Mouse (Mus musculus) layer of hippocampus, postnatal 14 days (tissue): ENCODE measurements around the gene Lzts2. TPM values are rescaled to one million over a fixed set of nuclear protein-coding genes. Genes with fewer than 3 reads are reported as not detected.

ENCODE experiments used
- DNase-seq, 2 experiments: peaks; one replicate each; pipeline ENCODE4 v3.0.0; 2021 to 2022; ENCODE audit warnings: low spot score in 2 of 2, mixed read lengths in 1 of 2
- long read RNA-seq, 2 experiments: library from polyadenylated mRNA; stranded (forward); transcript quantifications; one replicate each; pipeline ENCODE4 v2.0.0; 2021
- total RNA-seq, 2 experiments: library from RNA; stranded (reverse); gene quantifications; 2 replicates each; pipeline ENCODE4 v1.2.3; 2021

Lzts2 gene
- total RNA-seq: 10 to 100 TPM; 24.0 to 24.6 TPM
- long read RNA-seq, experiment 1, transcript Lzts2-202 (5 exons, 2,694 nt): major isoform, 19 of 32 reads
- long read RNA-seq, experiment 1, partial matches to known transcripts: 8 of 32 reads
- long read RNA-seq, experiment 1, other reads (novel, unspliced or antisense): 4 of 32 reads
- long read RNA-seq, experiment 2, transcript Lzts2-202 (5 exons, 2,694 nt): major isoform, 25 of 36 reads
- long read RNA-seq, experiment 2, partial matches to known transcripts: 5 of 36 reads
- long read RNA-seq, experiment 2, other reads (novel, unspliced or antisense): 3 of 36 reads

GRCm38 (mm10) chr19:45014335-45014971 lies at the start of gene Lzts2:
Lzts2 (plus strand) TSS chr19:45014414.
- DNase-seq: no peak

- DNase-seq: no peak
Measured at GRCm38 (mm10) chr19:44965978-44966377, 48.2 kb upstream of the Lzts2 start.

GRCm38 (mm10) chr19:44968329-44968728 lies 45.9 kb upstream of the Lzts2 start:
- DNase-seq: no peak

- no peak for DNase-seq
Measured at GRCm38 (mm10) chr19:44976636-44977035, 37.6 kb upstream of the Lzts2 start.

GRCm38 (mm10) chr19:44977148-44977547 lies 37.1 kb upstream of the Lzts2 start:
- no peak for DNase-seq

- no peak for DNase-seq
Measured at GRCm38 (mm10) chr19:44980787-44981186, 33.4 kb upstream of the Lzts2 start.

GRCm38 (mm10) chr19:44982477-44983115 lies 31.6 kb upstream of the Lzts2 start:
- DNase-seq: no peak

- DNase-seq: no peak
Measured at GRCm38 (mm10) chr19:44983366-44983765, 30.8 kb upstream of the Lzts2 start.

- no peak for DNase-seq
Measured at GRCm38 (mm10) chr19:44984420-44984819, 29.8 kb upstream of the Lzts2 start.

- DNase-seq: no peak
Measured at GRCm38 (mm10) chr19:44985159-44985988, 28.8 kb upstream of the Lzts2 start.

GRCm38 (mm10) chr19:44987004-44987403 lies 27.2 kb upstream of the Lzts2 start:
- no peak for DNase-seq

- peak in 1 of 2 experiments; percentile 70 for DNase-seq
Measured at GRCm38 (mm10) chr19:44987851-44988250, 26.4 kb upstream of the Lzts2 start.

- DNase-seq: no peak
Measured at GRCm38 (mm10) chr19:44988321-44988720, 25.9 kb upstream of the Lzts2 start.

GRCm38 (mm10) chr19:44988831-44989566 lies 25.2 kb upstream of the Lzts2 start, which contains the start of gene Sema4g:
Sema4g (plus strand) TSS chr19:44989101.
- peak in 1 of 2 experiments; percentile 42 for DNase-seq

GRCm38 (mm10) chr19:44989567-44990495 lies 24.4 kb upstream of the Lzts2 start:
- no peak for DNase-seq

GRCm38 (mm10) chr19:44991031-44991430 lies 23.2 kb upstream of the Lzts2 start:
- no peak for DNase-seq

- no peak for DNase-seq
Measured at GRCm38 (mm10) chr19:44992246-44992645, 22.0 kb upstream of the Lzts2 start.

- DNase-seq: no peak
Measured at GRCm38 (mm10) chr19:44992712-44993111, 21.5 kb upstream of the Lzts2 start.

- DNase-seq: no peak
Measured at GRCm38 (mm10) chr19:44997786-44998185, 16.4 kb upstream of the Lzts2 start.
